Mouse (Mus musculus) c-Kit-positive CD71-positive TER-119-positive erythroid progenitor cells, embryonic 14.5 days (primary cell): ENCODE data around the gene Cdca3.
"Not testable (repeated sequence)": the region's sequence is repeated elsewhere in the genome, so short reads cannot be mapped to it uniquely, and the experiment has no call there.

Experiments
- DNase-seq: peaks from one replicate; pipeline ENCODE4 v3.0.0-alpha.2; 2013; ENCODE audit warnings: low spot score

The Cdca3 gene

GRCm38 (mm10) chr6:124809052-124809774 is 20.1 kb upstream of the Cdca3 start:
- DNase-seq, result peak; percentile 65

- DNase-seq, result no peak
Measured at GRCm38 (mm10) chr6:124809775-124810538, 19.4 kb upstream of the Cdca3 start.

- not testable (repeated sequence) for DNase-seq
Measured at GRCm38 (mm10) chr6:124810566-124811402, 18.6 kb upstream of the Cdca3 start.

GRCm38 (mm10) chr6:124811403-124811665 is 18.0 kb upstream of the Cdca3 start:
- no peak for DNase-seq

- no peak for DNase-seq
Measured at GRCm38 (mm10) chr6:124811701-124812560, 17.4 kb upstream of the Cdca3 start.

DNA sequence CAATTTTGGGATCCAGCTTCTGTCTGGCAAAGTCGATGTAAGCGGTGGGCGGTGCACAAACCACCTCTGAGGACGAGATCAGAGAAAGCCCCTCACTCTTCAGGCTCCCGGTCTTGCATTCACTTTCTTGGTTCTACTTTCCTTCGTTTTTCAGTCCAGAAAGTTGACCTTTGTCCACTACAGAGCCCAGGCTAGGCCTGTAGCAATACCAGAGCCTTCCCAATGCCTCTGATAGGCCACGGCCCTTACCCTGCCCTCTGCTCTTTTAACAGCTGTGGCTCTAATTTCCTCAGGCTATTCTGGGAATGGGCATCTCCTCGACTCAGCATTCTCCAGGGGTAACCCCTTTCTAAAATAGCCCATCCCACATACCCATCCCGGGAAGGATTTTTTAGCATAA is 16.5 kb upstream of the Cdca3 start:
- no peak for DNase-seq

DNA sequence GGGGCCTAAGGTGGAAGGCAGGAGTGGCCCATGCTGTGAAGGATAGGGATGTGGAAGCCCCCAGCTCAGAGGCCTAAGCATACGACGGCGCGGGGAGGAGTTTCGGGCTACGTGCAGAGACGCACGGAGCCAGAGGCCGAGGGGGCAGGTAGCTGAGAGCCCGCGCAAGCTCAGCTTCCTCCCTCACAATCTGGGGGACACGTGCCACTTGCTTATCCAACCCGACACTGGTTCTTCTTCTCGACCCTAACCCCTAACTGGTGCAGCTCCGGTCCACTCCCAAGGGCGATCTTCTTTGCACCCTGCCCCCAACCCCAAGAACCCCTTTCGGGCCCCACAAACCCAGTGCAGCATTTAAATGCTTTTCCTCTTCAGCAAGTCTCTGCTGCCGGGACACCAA is 15.9 kb upstream of the Cdca3 start:
- DNase-seq, result peak; percentile 58

GRCm38 (mm10) chr6:124813933-124814332 is 15.4 kb upstream of the Cdca3 start, which contains the start of gene Tpi1:
Tpi1 (minus strand) TSS chr6:124814296.
- DNase-seq, result peak; percentile 83

DNA sequence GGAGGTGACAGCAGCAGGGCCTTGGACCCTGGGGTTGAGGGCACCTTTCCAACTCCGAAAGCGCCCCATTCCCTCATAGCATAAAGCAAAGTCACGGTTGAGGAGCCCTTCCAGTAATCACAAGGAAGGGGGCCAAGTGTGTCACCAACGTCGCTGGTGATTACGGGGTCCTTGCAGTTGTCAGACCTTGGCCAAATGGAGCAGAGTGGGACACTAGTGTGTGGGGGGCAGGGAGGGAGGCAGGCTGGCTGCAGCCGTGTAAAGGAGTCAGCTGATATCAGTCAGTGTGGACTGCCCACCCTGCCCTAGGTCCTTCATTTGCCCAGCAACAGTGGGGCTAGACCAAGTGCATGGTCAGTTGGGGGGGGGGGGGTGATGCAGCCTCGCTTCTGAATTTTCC is 14.9 kb upstream of the Cdca3 start:
- no peak for DNase-seq

DNA sequence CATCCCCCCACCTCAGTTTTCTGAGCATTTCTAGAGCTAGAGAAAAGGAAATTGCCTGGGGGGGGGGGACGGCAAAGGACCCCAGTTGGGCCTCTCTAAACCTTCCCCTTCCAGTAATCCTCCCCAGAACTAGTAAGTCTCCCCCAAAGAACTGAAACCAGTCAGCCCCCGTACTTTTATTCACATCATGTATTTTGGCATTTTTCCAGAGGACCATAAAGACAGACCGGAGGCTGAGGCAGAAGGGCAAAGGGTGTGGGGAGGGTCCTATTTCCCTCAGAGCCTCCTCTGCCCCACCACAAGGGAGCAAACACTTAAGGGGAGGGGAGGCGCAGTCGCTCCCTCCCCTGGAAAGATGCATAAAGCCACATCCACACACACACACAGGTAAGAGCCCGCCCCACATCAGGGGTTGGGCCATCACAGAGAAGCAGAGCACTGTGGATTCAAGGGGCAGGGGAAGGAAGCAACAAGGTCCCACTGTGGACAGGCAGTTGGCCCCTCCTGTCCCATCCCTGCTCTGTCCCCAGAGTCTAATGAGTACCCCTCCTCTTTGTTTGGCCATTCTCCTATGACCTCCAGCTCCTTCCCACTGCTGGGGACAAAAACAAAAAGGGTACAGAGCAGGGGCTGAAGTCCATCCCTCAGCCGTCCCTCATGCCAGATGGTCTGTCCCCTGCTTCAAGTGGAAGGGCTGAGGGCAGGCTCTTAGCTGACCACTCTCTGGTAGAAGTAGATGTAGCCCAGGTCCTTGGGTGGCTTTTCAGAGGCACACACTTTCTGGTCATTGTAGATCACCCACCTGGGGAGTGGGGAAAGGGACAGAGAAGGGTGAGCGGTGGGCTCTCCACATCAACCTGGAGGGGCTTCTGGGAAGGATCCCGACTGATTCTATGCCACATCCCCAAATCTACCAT is 14.2 kb upstream of the Cdca3 start:
- DNase-seq, result no peak

DNA sequence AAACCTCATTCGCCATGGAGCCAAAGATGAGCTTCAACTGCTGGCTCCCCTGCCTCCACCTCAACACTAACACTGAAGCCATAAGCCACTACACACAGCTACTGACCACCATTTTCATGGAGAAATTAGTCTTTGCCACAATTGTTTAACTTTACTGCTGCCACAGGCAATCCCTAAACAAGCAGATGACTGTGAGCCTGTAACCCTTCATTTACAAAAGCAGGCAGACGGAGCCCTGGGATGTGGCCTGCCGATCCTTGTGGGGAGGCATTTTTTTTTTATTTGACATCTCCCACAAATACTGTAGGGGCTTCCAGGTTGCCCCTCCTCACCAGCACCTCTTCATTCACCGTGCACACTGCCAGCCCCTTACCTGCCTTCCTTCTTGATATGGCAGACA is 12.7 kb upstream of the Cdca3 start:
- DNase-seq, result no peak

DNA sequence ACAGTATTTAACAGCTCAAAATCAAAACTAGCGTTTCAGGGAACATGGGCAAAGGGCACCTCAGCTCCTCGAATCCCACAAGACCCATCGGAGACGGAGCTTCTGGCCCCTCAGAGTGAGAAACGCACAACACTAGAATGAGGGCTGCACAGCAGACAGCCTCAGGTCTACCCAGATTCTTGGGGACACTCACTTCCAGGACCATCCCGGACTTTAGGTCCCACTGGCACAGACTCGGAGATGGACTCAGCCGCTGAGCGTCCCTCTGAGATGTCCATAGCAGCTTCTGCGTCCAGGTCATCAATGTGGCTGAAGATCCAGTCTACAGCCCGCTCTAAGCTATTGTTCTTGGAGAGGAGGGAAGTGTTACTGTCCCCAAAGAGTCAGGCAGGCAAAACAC is 12.2 kb upstream of the Cdca3 start:
- no peak for DNase-seq

GRCm38 (mm10) chr6:124817563-124817962 is 11.8 kb upstream of the Cdca3 start:
- DNase-seq, result no peak

DNA sequence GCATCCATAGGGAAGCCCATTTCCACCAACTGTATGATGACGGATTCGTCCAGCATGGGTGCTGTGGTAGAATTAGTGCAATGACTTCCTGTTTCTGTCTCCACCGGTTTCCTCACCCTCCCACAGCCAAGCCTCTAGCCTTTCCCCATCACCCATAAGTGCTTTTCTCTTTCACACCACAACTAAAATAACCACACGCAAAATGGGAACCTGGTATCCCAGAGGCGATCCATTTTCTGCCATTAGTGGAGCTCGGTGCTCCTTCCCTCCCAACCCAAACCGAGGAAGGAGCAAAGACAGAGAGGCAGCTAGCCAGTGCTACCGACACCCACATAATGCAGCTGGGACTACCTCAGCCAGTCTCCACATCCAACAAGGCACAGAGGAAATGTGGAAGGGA is 11.4 kb upstream of the Cdca3 start:
- no peak for DNase-seq

DNA sequence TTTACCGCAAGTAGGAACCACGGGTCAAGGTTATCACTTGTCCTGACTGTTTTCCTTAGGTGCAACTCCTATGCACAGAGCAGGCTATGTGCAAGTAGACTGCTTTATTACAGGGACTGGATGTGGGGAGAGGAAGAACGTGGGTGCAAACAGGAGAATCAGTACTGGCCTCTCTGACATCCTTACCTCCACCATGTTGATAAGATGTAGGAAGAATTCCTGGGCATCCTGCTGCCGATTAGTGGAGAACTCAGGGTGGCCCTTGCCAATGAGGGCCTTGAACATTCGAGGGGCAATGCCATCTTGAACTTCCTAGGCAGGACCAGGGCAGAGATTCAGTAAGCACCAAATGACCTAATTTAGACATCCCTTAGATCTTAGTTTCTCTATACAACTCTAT is 8.5 kb upstream of the Cdca3 start:
- DNase-seq, result no peak

DNA sequence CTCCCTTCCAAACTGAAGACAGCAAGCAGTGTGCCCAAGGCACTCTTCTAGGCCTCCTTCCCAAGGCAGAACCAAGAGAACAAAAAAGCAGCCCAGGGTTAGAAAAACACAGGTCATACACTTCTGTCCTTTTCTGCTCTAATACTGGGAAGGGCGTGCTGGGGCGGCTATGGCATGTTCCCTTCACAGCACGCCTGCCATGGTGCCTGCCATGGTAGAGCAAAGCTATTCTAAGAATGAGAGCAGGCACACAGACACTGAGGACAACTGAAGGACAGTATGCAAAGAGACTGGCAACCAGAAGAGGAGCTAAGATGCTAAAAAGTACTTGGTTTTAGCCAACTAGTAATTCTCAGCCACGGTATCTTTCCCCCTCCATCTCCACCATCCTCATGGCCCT is 7.3 kb upstream of the Cdca3 start:
- DNase-seq, result no peak

DNA sequence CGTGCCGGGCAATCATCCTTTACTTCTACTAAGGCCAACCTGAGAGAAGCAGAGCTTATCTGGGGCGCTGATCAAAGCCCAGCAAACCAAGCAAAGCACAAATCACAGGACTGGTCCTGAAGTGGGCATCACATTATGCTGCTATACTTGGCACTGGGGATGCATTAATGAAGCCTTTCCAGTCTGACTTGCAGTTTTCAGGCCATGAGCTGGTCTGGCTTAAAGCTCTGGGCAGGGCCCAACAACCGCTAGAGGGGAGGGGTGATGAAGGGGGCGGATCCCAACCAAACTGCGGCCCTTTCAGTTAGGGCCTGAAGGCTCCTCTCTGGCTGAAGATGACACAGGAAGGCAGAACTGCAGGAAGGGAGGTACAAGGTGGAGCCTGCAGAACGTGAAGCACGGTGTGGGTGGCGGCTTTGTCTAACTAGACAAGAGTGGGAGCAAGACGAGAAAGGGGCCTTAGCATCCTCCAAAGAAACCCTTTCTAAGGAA is 1.2 kb upstream of the Cdca3 start:
- DNase-seq, result no peak

DNA sequence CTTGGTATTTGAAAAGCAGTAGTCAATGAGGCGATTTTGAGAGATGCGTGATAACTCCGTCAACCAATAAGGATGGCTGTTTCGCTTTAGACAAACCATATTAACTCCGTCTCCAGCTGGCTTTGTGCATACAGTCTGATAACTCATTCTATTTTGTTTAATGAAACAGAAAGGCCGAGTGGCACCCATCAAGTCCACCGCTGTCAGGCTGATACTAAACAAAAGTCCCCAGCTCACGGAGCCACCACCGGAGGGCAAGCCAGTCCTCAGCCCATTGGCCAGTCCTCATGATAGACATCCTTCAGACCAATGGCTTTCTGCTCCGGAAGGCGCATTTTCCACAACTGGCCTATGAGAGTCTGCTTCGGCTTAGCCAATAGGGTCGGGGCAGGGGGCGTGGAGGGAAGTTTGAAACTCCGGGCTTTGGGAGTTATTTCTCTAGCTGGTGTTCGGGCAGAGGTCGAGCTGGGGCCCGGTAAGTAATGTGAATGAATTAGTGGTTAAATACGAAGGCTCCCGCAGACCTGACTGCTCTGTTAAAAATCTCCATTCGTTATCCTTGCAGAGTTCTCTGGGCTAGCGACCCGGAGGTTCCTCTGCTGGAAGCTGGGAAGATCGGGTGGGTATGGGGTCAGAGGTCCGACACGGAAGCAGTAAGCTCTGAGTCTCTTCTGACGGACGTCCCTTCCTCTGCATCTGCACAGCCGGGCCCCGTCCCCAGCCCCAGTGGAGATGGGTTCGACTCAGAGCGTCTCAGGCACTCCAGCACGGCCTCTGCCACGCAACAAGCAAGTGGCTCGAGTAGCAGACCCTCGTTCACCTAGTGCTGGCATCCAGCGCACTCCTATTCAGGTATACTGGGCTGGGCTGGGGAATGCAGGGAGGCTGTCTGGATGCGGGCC is 703 bp downstream of the Cdca3 start:
- DNase-seq, result peak; percentile 94

DNA sequence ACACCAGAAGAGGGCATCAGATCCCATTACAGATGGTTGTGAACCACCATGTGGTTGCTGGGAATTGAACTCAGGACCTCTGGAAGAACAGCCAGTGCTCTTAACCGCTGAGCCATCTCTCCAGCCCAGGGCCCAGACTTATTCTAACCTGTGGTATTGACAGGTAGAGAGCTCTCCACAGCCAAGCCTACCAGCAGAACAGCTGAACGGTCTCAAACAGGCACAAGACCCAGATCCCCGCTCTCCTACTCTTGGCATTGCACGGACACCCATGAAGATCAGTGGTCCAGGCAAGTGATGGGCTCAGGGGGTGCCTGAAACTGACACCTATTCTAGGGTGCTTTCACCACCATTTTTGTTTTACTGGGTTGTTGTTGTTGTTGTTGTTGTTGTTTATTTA is 1.9 kb downstream of the Cdca3 start:
- DNase-seq, result not testable (repeated sequence)

- no peak for DNase-seq
Measured at GRCm38 (mm10) chr6:124831649-124832048, 2.3 kb downstream of the Cdca3 start.
